Mouse (Mus musculus) spleen, postnatal 4 days (tissue): ENCODE data around the gene Atn1.

Experiments used
- DNase-seq, 2 experiments: peaks; one replicate each; pipeline ENCODE4 v3.0.0; 2022; ENCODE audit warnings: low spot score in 2 of 2

Gene Atn1

GRCm38 (mm10) chr6:124711824-124712782 lies 44.2 kb downstream of the Atn1 start, which contains the start of the genes Emg1 and Phb2:
TSS of gene Emg1 (minus strand) at chr6:124712178.
TSS of gene Phb2 (plus strand) at chr6:124712336.
- DNase-seq, result peak; percentile 98

DNA sequence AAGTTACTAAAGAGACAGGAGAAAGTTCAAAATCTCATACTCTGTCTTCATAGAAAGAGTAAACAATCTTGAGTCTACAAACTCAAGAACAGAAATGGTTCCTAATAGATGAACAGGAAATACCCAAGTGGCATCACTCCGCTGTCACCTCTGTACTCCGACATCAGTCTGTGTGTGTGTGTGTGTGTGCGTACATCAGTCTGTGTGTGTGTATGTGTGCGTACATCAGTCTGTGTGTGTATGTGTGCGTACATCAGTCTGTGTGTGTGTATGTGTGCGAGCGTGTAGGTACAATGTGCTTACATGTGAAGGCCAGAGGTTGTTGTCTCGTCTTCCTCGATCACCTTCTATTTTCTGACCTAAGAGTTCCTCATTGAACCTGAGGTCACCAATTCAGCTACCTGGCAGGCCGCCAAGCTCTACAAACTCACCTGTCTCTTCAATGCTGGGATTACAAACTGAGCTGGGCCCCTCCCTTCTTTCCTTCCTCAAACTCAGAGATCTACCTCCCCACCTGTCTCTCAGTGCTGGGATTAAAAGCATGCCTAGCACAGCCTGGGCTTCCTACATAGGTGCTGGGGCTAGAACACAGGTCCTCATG lies 47.9 kb downstream of the Atn1 start:
- DNase-seq, result no peak

DNA sequence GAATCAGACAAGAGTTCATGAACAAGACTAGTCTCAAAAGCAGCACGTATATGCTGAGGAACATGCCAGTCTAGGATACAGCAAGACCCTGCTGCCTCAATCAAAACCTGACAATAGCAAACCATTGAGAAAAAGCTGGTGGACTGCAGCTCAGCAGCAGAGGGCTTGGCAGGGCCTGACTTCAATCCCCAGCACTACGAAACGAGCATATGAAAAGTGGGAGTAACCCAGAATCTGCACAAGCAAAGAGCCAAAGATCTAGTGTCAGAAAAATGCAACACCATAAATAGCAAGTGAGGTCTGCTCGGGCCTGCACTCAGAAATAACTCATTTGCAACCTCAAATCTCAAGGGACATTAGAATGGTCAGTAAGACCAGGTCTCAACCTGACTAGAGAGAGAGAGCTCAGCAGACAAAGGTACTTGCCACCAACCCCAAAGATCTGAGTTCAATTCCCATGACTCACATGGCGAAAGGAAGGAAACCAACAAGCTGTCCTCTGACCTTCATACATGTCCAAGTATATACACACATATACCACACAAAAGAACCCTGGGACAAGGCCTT lies 50.2 kb downstream of the Atn1 start:
- DNase-seq, result no peak

DNA sequence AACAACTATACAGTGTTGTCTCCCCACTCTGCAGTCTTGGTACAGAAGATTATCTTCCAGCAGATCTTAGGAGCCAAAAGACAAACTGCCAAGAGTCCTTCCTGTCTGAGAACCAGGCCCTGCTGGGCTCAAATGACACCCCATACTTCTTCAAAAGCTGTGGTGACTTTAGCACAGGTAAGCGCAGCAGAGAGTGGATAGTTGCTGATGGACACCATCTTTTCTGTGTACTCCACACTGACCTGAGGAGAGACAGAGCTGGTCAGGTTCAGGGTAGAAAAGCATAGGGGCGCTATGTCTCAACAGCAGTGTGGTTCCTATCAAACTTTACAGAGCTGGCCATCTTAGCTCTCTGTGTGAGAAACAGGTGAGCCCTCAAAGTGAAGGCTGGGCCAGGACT lies 51.9 kb downstream of the Atn1 start:
- DNase-seq, result no peak

DNA sequence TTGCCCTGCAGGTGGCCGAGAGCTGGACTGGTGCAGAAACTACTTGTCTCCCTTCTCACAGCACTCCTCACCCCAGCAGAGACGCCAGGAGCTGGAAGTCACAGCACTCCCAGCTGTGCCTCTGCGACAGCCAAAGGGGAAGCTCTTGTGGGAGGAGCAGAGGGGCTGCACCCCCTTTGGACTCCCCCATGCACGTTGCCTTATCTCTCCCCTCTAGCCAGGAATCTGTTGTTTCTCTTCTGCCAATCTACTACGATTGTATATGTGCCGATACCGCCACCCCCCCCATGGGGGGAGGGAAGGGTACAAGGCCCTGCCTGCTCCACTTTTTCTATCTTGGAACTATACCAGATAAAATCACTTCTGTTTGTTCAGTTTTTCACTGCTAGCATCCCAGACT lies 52.5 kb downstream of the Atn1 start:
- DNase-seq, result no peak

- DNase-seq, result peak; percentile 75 to 89
These were observed 53.6 kb downstream of the Atn1 start for GRCm38 (mm10) chr6:124702784-124703103.

GRCm38 (mm10) chr6:124702102-124702783 lies 54.1 kb downstream of the Atn1 start:
- no peak for DNase-seq

GRCm38 (mm10) chr6:124701338-124701737 lies 55.0 kb downstream of the Atn1 start:
- DNase-seq, result no peak

- no peak for DNase-seq
These were observed 56.2 kb downstream of the Atn1 start for GRCm38 (mm10) chr6:124699962-124700610.

DNA sequence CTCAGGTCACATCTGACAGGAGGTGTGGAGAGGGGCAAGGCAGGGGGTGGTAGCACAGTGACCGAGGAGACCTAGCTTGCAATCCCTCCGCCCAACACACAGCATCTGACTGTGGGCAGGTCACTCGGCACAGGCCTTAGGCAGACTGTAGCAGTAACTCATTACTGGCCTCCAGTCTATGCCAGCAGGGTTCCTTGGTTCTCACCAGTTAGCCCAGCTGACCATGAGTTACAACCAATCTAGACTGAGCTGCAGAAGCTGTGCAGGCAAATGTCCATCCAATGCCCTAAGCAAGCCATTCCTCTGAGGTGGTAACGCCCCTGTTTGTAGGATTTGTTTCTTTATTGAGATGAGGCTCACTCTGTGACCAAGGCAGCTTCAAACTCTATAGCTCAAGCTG lies 57.0 kb downstream of the Atn1 start:
- DNase-seq, result no peak

GRCm38 (mm10) chr6:124698751-124699150 lies 57.6 kb downstream of the Atn1 start:
- no peak for DNase-seq

DNA sequence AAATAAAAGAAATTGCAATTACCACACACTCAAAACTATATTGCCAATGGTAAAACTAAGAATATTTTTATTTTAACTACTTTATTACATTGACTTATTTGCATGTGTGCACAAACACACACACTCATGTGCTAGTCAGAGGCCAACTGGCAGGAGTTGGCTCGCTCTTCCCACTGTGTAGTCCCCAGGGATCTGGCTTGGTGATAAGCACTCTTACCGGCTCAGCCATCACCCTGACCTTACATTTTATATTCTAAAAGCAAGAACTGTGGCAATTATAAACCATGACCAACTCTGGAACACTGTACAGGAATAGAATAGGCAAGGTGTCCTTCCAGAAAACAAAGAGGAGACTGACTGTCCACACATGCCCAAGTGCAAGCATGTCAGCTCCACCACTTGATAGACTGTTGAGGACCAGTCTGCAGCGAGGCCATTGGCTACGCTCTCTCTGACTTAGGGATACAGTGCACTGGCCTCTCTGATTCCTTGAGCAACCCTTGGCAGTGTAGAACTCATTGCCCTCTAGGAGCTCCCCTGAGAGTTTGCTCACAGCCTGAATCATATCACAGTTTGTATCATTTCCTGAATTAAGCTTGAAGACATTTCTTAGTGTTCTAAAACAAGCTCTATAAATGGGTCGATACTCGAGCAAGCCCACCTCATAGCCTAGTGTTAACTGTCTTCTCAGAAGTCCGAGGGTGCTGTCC lies 59.7 kb downstream of the Atn1 start:
- DNase-seq, result no peak

DNA sequence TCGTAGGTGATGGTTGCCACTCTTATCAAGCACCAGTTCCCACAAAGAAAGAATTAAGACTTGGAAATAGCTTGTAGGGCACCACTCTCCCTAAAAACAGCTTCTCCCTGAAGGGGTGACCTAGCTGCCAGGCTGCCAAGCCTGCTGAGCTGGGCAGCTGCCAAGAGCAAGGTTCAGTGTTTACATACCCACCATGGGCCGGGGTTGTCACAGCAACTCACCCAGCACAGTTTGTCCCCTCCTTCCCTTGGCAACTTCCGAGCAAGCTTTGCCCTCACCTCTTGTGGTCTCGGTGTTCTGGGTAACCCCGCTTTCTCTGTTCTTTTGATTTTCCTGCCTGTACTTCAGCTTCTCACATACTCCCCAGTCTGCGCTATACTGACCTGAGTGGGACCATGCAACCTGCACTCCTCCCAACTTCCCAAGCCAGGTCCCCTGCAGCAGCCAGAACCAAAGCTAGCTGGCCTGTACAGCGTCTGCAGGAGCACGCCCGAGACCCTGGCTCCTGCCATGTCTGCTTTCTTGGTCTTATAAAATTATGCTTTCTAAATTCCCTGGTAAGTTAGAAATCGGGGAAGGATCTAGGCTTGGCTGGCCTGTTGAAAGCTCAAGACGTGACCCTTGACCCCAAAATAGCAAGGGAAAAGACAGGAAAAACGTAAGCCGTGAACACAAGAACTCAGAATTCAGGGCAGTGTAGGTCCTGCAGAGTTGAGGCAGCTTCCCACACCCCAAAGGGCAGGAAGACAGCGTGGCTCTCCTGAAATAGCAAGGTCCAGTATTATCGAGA lies 62.0 kb downstream of the Atn1 start:
- DNase-seq, result no peak

GRCm38 (mm10) chr6:124693243-124693981 lies 62.9 kb downstream of the Atn1 start:
- DNase-seq, result no peak
